15 mouse cellular contexts compared by ENCODE assay signal in the genomic region with DNA sequence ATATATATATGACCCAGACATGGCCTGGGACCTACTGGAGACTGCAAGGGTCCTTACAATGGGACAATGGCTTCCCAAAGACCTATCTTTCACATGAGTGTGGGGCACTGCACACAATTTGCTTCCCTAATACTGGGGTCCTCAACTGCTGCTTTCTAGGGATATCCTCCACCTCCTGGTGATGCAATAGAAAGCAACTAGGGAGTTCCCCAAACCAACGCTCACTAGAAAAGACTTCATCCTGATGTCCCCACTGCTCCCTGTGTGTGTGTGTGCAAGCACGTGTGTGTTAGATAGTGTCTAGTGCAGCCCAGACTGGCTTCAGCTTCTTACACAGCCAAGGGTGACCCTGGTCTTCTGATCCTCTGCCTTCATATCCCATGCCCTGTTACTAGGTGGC.
"Had no signal": no experiment of that assay in that cellular context is flagged by ENCODE, and none has a peak within 500 bp of the region (broad histone marks: within the 10 kb centered on the region; RNA-seq: fewer than 3 reads in every experiment).

No protein-coding gene starts in this region.

- H3K4me2 ChIP-seq: lung, embryonic 15.5 days; midbrain, embryonic 11.5 days; midbrain, embryonic 13.5 days; midbrain, embryonic 15.5 days; neural tube, embryonic 12.5 days; stomach, embryonic 15.5 days had no signal

- H3K27ac ChIP-seq: lung, embryonic 15.5 days; midbrain, embryonic 13.5 days; midbrain, embryonic 15.5 days; neural tube, embryonic 12.5 days; stomach, embryonic 15.5 days; stomach, postnatal 0 days had no signal

- H3K36me3 ChIP-seq: lung, embryonic 15.5 days; midbrain, embryonic 13.5 days; midbrain, embryonic 15.5 days; neural tube, embryonic 12.5 days; stomach, embryonic 15.5 days had no signal

- H3K4me3 ChIP-seq: lung, embryonic 15.5 days; megakaryocyte, embryonic 14.5 days; midbrain, embryonic 13.5 days; midbrain, embryonic 15.5 days; neural tube, embryonic 12.5 days; stomach, embryonic 15.5 days had no signal

- DNase-seq: liver, postnatal 0 days; lung, adult 2 months; lung, postnatal 10 days; lung, postnatal 4 days; right cerebral cortex, postnatal 14 days; thymus, adult 2 months; thymus, postnatal 25 days had no signal

- H3K9ac ChIP-seq: liver, postnatal 0 days; lung, embryonic 15.5 days; midbrain, embryonic 13.5 days; midbrain, embryonic 15.5 days; neural tube, embryonic 12.5 days; stomach, embryonic 15.5 days had no signal

- H3K4me1 ChIP-seq: lung, embryonic 15.5 days; stomach, embryonic 15.5 days had no signal

- H3K9me3 ChIP-seq: lung, embryonic 15.5 days; megakaryocyte, embryonic 14.5 days; midbrain, embryonic 13.5 days; midbrain, embryonic 15.5 days; neural tube, embryonic 12.5 days; stomach, embryonic 15.5 days had no signal

- H3K27me3 ChIP-seq: lung, embryonic 15.5 days; midbrain, embryonic 13.5 days; midbrain, embryonic 15.5 days; neural tube, embryonic 12.5 days; stomach, embryonic 15.5 days had no signal

- ATAC-seq: liver, postnatal 0 days; midbrain, embryonic 13.5 days; midbrain, embryonic 15.5 days had no signal
